Mouse (Mus musculus) embryonic facial prominence, embryonic 10.5 days (tissue): ENCODE results near the gene Csf1. TPM values are rescaled to one million over a fixed set of nuclear protein-coding genes. Genes with fewer than 3 reads are reported as not detected.

Experiments
- DNase-seq: peaks from one replicate; pipeline ENCODE4 v3.0.0-alpha.2; 2017; ENCODE audit warnings: low spot score
- H3K27ac ChIP-seq: fragments of 300-500 bp; sonication (generic); replicated peaks from 2 replicates; pipeline ENCODE4 v1.5.1; 2016; ENCODE audit warnings: mild to moderate bottlenecking
- H3K27me3 ChIP-seq: fragments of 300-500 bp; sonication (generic); replicated peaks from 2 replicates; pipeline ENCODE4 v1.6.1; 2016; ENCODE audit warnings: low read depth, mild to moderate bottlenecking; ENCODE audit not compliant: poor library complexity, severe bottlenecking
- H3K36me3 ChIP-seq: fragments of 300-500 bp; sonication (generic); replicated peaks from 2 replicates; pipeline ENCODE4 v1.6.1; 2016; ENCODE audit warnings: mild to moderate bottlenecking, moderate library complexity
- H3K4me1 ChIP-seq: fragments of 300-500 bp; sonication (generic); 2 replicates; pipeline ENCODE4 v1.6.1; 2016
- H3K4me3 ChIP-seq: fragments of 300-500 bp; sonication (generic); 2 replicates; pipeline ENCODE4 v1.5.1; 2016; ENCODE audit warnings: mild to moderate bottlenecking, moderate library complexity
- H3K9me3 ChIP-seq: fragments of 300-500 bp; sonication (generic); 2 replicates; pipeline ENCODE4 v1.6.1; 2016; ENCODE audit warnings: mild to moderate bottlenecking
- WGBS: fragments of 180-500 bp; shearing (Covaris S2); methylation state at CpG from one replicate; pipeline ENCODE4 v1.1.7; 2016; 5-methylcytosine and 5-hydroxymethylcytosine counted together
- polyA plus RNA-seq: library from polyadenylated mRNA; unstranded; fragments of >200 nt; fragmentation: Nextera tagmentation; extraction: Ambion mirVana; gene quantifications from 2 replicates; pipeline ENCODE4 v1.2.1, GENCODE M21; 2016

The Csf1 gene
- 3.8 and 4.4 TPM in 2 replicates for polyA plus RNA-seq

- H3K4me1 ChIP-seq = peaks cover 24% of the 10 kb centered on the region
- H3K4me3 ChIP-seq = peak within 1 kb of the TSS; percentile 84
- H3K27ac ChIP-seq = peak within 1 kb of the TSS; percentile 93
- no peaks in the 10 kb centered on the region for H3K36me3 ChIP-seq
- peak; percentile 80 for DNase-seq
- peaks cover 47% of the 10 kb centered on the region for H3K27me3 ChIP-seq
- no peaks in the 10 kb centered on the region for H3K9me3 ChIP-seq
- under 1% methylated on average over 56 of the region's 56 CpGs for WGBS
These were observed at the start of gene Csf1 for GRCm38 (mm10) chr3:107759929-107760581. Csf1 (minus strand) TSS chr3:107760469.

GRCm38 (mm10) chr3:107808013-107808750, 47.9 kb upstream of the Csf1 start:
- Histone ChIP-seq H3K4me1 (peaks cover 4% of the 10 kb centered on the region; the same call in 1 of the 2 replicates), H3K27ac (no peak overlapping the region)
- 67% methylated on average over 14 of the region's 14 CpGs for WGBS

GRCm38 (mm10) chr3:107807386-107807974, 47.2 kb upstream of the Csf1 start:
- H3K27ac ChIP-seq = no peak overlapping the region
- no peak overlapping the region for H3K4me3 ChIP-seq
- no peaks in the 10 kb centered on the region for H3K27me3 ChIP-seq
- WGBS = 58% methylated on average over 6 of the region's 6 CpGs
- H3K36me3 ChIP-seq = no peaks in the 10 kb centered on the region
- DNase-seq = no peak
- no peaks in the 10 kb centered on the region for H3K9me3 ChIP-seq
- peaks cover 4% of the 10 kb centered on the region; the same call in 1 of the 2 replicates for H3K4me1 ChIP-seq

More at GRCm38 (mm10) chr3:107808013-107808750, 47.9 kb upstream of the Csf1 start:
- Histone ChIP-seq H3K4me3 (no peak overlapping the region), H3K36me3 (no peaks in the 10 kb centered on the region), H3K9me3 (no peaks in the 10 kb centered on the region), H3K27me3 (no peaks in the 10 kb centered on the region)
- DNase-seq = no peak

- no peaks in the 10 kb centered on the region for H3K9me3 ChIP-seq
- no peaks in the 10 kb centered on the region for H3K36me3 ChIP-seq
- H3K4me3 ChIP-seq = no peak overlapping the region
- DNase-seq = no peak
- 90% methylated on average over 1 of the region's 1 CpGs for WGBS
- no peak overlapping the region for H3K27ac ChIP-seq
- H3K27me3 ChIP-seq = no peaks in the 10 kb centered on the region
- H3K4me1 ChIP-seq = peaks cover 4% of the 10 kb centered on the region; the same call in 1 of the 2 replicates
These were observed 46.6 kb upstream of the Csf1 start for GRCm38 (mm10) chr3:107806916-107807315.

- H3K27ac ChIP-seq = no peak overlapping the region
- DNase-seq = no peak
- H3K4me3 ChIP-seq = no peak overlapping the region
- no peaks in the 10 kb centered on the region for H3K27me3 ChIP-seq
- WGBS = 84% methylated on average over 1 of the region's 1 CpGs
- H3K4me1 ChIP-seq = peaks cover 4% of the 10 kb centered on the region; the same call in 1 of the 2 replicates
- no peaks in the 10 kb centered on the region for H3K36me3 ChIP-seq
- no peaks in the 10 kb centered on the region for H3K9me3 ChIP-seq
These were observed 44.5 kb upstream of the Csf1 start for GRCm38 (mm10) chr3:107804799-107805198.

- no peaks in the 10 kb centered on the region for H3K36me3 ChIP-seq
- DNase-seq = no peak
- H3K4me1 ChIP-seq = no peaks in the 10 kb centered on the region
- no peak overlapping the region for H3K4me3 ChIP-seq
- no peak overlapping the region for H3K27ac ChIP-seq
- 90% methylated on average over 8 of the region's 8 CpGs for WGBS
- no peaks in the 10 kb centered on the region for H3K27me3 ChIP-seq
- H3K9me3 ChIP-seq = no peaks in the 10 kb centered on the region
These were observed 42.1 kb upstream of the Csf1 start for GRCm38 (mm10) chr3:107802185-107802946.

- Histone ChIP-seq H3K36me3 (no peaks in the 10 kb centered on the region), H3K4me3 (no peak overlapping the region), H3K4me1 (peaks cover 2% of the 10 kb centered on the region), H3K27ac (no peak overlapping the region), H3K9me3 (no peaks in the 10 kb centered on the region), H3K27me3 (no peaks in the 10 kb centered on the region)
- 85% methylated on average over 5 of the region's 5 CpGs for WGBS
- DNase-seq = no peak
These were observed 38.7 kb upstream of the Csf1 start for GRCm38 (mm10) chr3:107798946-107799345.

GRCm38 (mm10) chr3:107796191-107796983, 36.1 kb upstream of the Csf1 start:
- no peaks in the 10 kb centered on the region for H3K27me3 ChIP-seq
- no peaks in the 10 kb centered on the region for H3K9me3 ChIP-seq
- no peak overlapping the region for H3K27ac ChIP-seq
- DNase-seq = no peak
- H3K4me1 ChIP-seq = peaks cover 24% of the 10 kb centered on the region
- WGBS = 81% methylated on average over 8 of the region's 8 CpGs
- no peak overlapping the region for H3K4me3 ChIP-seq
- H3K36me3 ChIP-seq = no peaks in the 10 kb centered on the region

- Histone ChIP-seq H3K36me3 (no peaks in the 10 kb centered on the region), H3K4me3 (no peak overlapping the region), H3K27ac (no peak overlapping the region), H3K4me1 (peaks cover 30% of the 10 kb centered on the region), H3K27me3 (no peaks in the 10 kb centered on the region), H3K9me3 (no peaks in the 10 kb centered on the region)
- WGBS = 96% methylated on average over 3 of the region's 3 CpGs
- DNase-seq = no peak
These were observed 34.6 kb upstream of the Csf1 start for GRCm38 (mm10) chr3:107794890-107795289.

- H3K4me3 ChIP-seq = no peak overlapping the region; the same call in 1 of the 2 replicates
- 18% methylated on average over 10 of the region's 10 CpGs for WGBS
- no peaks in the 10 kb centered on the region for H3K36me3 ChIP-seq
- peak overlapping the region; percentile 82 for H3K27ac ChIP-seq
- peak; percentile 54 for DNase-seq
- peaks cover 3% of the 10 kb centered on the region; the same call in 1 of the 2 replicates for H3K27me3 ChIP-seq
- H3K4me1 ChIP-seq = peaks cover 43% of the 10 kb centered on the region
- no peaks in the 10 kb centered on the region for H3K9me3 ChIP-seq
These were observed 33.3 kb upstream of the Csf1 start for GRCm38 (mm10) chr3:107793300-107794201.

GRCm38 (mm10) chr3:107792736-107793135, 32.5 kb upstream of the Csf1 start:
- Histone ChIP-seq H3K4me3 (no peak overlapping the region), H3K27me3 (peaks cover 10% of the 10 kb centered on the region; the same call in 1 of the 2 replicates), H3K36me3 (no peaks in the 10 kb centered on the region), H3K9me3 (no peaks in the 10 kb centered on the region), H3K4me1 (peaks cover 49% of the 10 kb centered on the region), H3K27ac (peak overlapping the region; percentile 82; the same call in 1 of the 2 replicates)
- no peak for DNase-seq
- WGBS = 89% methylated on average over 5 of the region's 5 CpGs
